Mouse (Mus musculus) brain, adult 10 weeks (tissue): Measurements from ENCODE around the gene Derl2. TPM values are rescaled to one million over a fixed set of nuclear protein-coding genes. Genes with fewer than 3 reads are reported as not detected.

Experiments used
- polyA plus RNA-seq: library from polyadenylated mRNA; stranded (reverse); fragments of 350-450 nt; fragmentation: Illumina TruSeq; extraction: RNeasy Lipid Tissue Mini Kit (QIAGEN cat#74804); gene quantifications from one replicate; pipeline ENCODE4 v1.2.3, GENCODE M21; 2015; ENCODE audit warnings: low read depth, low replicate concordance

Gene Derl2
- polyA plus RNA-seq = 20.6 TPM

DNA sequence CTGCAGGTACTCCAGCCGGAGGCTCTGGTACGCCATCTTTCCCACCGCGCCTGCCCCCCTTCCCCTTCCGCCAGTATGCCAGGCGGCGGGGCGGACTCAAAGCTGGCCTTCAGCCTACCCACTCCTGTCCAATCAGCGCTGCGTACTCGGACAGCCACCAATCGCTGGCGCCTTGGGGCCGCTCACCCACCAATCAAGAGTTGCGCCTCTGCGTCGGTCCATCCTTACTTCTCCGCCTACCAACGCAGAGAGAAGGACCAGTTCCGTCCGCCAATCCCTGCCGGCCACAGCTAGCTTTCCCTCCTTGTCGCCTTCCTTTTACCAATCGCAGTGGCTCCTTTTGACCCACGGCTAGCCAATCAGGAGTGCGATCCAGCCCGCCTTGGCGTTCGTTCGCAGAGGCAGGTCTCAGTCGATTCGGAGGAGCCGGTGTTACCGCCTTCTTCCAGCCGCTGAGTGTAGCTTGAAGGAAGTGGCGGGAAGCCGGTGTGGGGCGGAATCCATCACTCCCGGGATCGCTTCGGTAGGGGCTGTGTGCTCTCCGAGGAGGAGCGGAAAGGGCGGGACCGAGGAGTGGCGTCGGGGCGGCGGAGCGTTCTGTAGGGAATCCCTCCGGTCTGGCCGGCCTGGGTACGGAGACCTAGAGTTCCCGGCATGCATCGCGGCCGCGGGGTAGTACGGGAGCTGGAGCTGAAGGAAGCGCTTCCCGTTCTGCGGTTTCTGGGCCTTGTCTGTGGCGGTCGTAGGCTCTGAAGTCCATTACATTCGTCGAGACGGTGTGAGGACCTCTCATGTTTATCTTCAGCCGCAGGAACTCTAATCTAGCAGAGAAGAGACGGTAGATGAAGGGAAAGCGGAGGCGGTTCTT lies at the start of gene Derl2, which contains the start of gene Mis12:
Gene Derl2, minus strand, starts transcription at position 641 of the 868 bp plus-strand sequence.
Gene Mis12, plus strand, starts transcription at position 411 of the 868 bp plus-strand sequence.

GRCm38 (mm10) chr11:71033163-71033761 lies 13.6 kb upstream of the Derl2 start, which contains the start of gene 6330403K07Rik:
Gene 6330403K07Rik (minus strand): TSS chr11:71033513.

GRCm38 (mm10) chr11:71004316-71004773 lies 15.3 kb downstream of the Derl2 start, which contains the start of gene Dhx33:
Gene Dhx33 (minus strand): TSS chr11:71004437.

GRCm38 (mm10) chr11:70982557-70983228 lies 36.9 kb downstream of the Derl2 start, which contains the start of gene C1qbp:
Gene C1qbp (minus strand): TSS chr11:70983026.

GRCm38 (mm10) chr11:70969821-70970559 lies 49.7 kb downstream of the Derl2 start, which contains the start of the genes Nup88 and Rpain:
Gene Nup88 (minus strand): TSS chr11:70969973.
Gene Rpain (plus strand): TSS chr11:70970213.

Other genes starting within 250 kb of the Derl2 start
- not detected for gene Scimp, start 207.3 kb downstream of the Derl2 start, polyA plus RNA-seq
- gene Rabep1, start 175.1 kb downstream of the Derl2 start, polyA plus RNA-seq = 62.1 TPM
- gene Nup88, start 49.9 kb downstream of the Derl2 start, polyA plus RNA-seq = 67.1 TPM
- 54.1 TPM for gene Rpain, start 49.6 kb downstream of the Derl2 start, polyA plus RNA-seq
- gene C1qbp, start 36.8 kb downstream of the Derl2 start, polyA plus RNA-seq = 114 TPM
- gene Dhx33, start 15.4 kb downstream of the Derl2 start, polyA plus RNA-seq = 23.6 TPM
- 21.3 TPM for gene Mis12, start 230 bp downstream of the Derl2 start, polyA plus RNA-seq
- gene 6330403K07Rik, start 13.7 kb upstream of the Derl2 start, polyA plus RNA-seq = 417 TPM
- gene Nlrp1a, start 124.9 kb upstream of the Derl2 start, polyA plus RNA-seq = 0.12 TPM
- 0.37 TPM for gene Nlrp1b, start 210.9 kb upstream of the Derl2 start, polyA plus RNA-seq